Mouse (Mus musculus) megakaryocyte, embryonic 14.5 days (primary cell): Measurements from ENCODE around the gene Tec.

ENCODE experiments used
- FLI1 ChIP-seq: IDR thresholded peaks from 2 replicates; pipeline ENCODE4 v1.6.1; 2012; ENCODE audit warnings: low read length, inconsistent platforms, mixed read lengths
- GATA1 ChIP-seq: IDR thresholded peaks from 3 replicates; pipeline ENCODE4 v1.6.1; 2012; ENCODE audit warnings: mixed read lengths, low read length, inconsistent platforms, borderline replicate concordance

DNA sequence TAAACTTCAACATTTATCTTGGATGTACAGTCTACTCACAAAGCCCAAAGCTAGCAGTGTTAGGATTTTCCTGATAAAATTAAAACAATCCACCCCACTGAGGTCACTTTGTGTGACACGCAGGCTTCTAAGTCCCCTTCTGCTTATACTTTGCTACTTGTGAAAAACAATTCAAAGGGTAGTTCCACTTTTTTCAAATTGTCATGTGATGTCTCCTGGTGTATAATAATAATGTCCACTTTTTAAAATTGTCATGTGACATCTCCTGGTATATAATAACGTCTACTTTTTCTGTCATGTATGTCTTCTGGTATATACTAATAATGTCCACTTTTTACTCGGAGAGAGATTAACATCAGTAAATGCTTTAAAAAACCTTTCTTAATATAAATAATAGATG lies 56.0 kb downstream of the Tec start:
- TF ChIP-seq GATA1 (no peak), FLI1 (no peak)
